Mouse (Mus musculus) layer of hippocampus, postnatal 25 days (tissue): ENCODE measurements around the gene Gm44965. TPM values are rescaled to one million over a fixed set of nuclear protein-coding genes. Genes with fewer than 3 reads are reported as not detected.
A peak's percentile ranks its signal among the peaks of the same experiment; 100 is the strongest.

ENCODE experiments used
- DNase-seq, 2 experiments: peaks; one replicate each; pipeline ENCODE4 v3.0.0; 2022; ENCODE audit warnings: mixed read lengths in 2 of 2, low spot score in 1 of 2; ENCODE audit errors: extremely low spot score in 1 of 2
- total RNA-seq, 2 experiments: library from RNA; stranded (reverse); gene quantifications; 2 replicates each; pipeline ENCODE4 v1.2.3; 2021

Gm44965 gene
- total RNA-seq: not detected

DNA sequence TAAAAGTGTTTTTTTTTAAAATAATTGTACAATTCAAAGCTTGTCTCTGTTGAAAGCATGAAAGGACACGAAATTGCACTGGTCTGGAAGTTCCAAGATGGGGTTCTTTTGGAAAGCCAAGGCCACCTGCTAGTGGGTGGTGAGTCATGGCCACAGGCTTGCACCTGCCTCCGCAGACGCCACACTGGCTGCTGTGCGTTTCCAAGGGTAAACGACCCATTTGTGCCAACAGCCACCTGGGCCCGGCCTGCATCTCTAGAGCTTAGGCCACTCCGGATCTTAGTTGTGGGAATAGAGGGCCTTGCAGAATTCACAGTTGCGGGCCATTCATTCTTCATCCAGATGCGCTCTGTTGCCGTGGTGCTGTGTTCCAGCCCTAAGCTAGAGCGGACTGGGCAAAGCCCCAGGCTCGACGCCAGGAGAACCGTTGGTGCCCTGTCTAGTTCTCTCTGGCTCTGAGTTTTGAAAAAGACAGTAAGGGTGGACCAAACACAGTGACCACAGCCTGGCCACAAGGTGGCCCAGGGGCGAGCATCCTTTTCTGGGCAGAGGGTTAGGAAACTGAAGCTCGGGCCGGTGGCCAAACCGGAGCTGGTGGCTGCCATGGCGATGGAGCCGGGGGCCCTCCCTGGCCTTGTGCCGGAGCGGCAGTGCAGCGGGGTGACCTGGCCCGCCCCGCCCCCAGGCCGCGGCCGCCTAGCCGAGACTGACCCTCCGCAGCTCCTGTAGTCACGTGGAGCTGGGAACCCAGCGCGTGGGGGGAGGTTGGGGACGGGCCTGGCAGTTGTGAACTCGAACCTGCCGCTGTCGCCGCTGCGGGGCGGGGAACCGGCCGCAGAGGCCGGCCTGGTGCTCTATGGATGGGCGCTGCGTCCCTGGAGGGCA is at the start of gene Gm44965, which contains the start of gene Repin1:
Gene Gm44965, plus strand, starts transcription at position 784 of the 885 bp plus-strand sequence.
Gene Repin1, plus strand, starts transcription at position 726 of the 885 bp plus-strand sequence.
- peak; percentile 87 to 91 for DNase-seq

DNA sequence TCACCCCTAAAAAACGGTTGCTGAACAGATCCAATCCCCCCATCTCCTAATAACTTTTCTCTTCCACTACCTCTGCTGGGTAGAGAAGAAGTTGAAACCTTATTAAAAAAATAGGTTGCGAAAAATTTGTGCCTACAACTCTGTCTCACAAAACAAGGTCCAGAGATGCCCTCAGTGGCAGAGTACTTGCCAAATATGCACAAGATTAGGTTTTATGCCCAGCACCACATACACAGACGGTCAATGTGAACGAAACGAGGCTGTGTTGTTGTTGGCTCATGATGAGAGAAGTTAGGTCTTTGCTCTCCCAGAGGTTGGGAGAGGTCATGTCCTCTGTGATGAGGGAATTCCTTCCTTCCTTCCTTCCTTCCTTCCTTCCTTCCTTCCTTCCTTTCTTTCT is 48.5 kb upstream of the Gm44965 start:
- no peak for DNase-seq

DNA sequence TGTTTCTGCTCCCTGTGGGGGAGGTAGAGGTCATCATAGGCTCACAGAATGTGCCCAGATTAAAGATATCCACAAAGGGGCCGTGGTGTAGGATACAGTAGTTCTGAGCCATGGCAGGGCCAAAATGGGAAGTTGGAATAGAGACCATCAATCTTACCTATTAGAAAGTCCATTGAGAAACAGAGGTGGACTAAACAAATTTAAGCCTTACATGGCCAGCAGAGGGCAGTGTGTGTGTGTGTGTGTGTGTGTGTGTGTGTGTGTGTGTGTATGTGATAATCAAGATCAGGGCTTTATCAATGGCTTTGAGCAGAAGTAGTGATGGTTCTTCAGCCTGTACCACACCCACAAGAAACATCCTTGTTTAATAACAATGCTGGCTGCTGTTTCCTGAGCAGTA is 47.5 kb upstream of the Gm44965 start:
- DNase-seq: peak in 1 of 2 experiments; percentile 54

DNA sequence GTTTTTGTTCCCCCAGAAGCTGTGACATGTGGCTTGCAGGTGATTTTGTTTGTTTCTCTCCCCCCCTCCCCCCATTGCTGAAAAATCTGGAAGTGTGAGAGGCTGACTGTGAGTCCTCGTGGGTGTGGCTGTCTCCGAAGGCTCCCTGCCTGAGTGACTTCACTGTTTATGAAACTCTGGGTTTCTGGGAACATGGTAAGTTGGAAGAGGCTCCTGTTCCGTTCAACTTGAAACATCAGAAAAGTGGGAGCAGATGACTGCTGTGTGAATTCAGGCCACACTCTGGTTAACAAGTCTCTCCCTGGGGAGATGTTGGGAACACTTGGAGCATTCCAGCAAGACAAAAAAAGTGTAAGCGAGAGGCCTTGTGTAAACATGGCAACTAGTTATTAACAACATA is 46.9 kb upstream of the Gm44965 start:
- no peak for DNase-seq

DNA sequence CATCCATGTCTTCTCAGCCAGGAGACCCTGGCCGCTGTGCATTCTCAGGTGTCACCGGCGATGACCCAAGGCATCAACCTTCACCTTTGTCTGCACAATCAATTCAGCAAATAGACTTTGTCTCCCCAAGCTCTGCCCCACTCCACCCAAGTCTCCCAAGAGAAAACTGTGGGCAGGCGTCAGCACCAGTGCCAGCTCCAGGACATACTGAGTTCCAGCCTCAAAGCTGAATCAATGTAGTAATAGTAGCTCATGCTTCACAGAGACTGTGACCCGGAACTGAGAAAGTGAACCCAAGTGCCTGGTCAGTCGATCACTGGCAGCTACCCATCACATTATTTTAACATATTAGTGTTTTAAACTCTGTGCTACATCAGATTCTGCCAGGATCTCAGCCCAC is 45.4 kb upstream of the Gm44965 start:
- no peak for DNase-seq

DNA sequence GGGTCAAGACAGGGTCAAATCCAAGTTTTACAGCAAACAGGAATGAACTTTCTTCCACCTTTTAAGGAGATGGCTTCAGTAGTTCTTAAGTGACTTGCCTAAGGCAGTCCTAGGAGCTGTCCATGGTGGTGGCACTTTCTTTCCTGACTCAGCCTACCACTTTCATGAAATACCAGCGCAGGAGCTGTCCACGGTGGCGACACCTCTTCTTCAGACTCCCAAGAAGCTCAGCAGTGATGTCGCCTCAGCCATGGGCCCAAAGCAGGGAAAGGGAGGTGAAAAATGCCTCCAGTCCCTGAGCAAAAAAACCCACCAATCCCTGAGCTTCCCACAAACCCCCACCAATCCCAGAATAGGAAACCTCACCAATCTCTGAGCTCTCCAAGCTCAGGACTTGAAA is 40.8 kb upstream of the Gm44965 start:
- DNase-seq: no peak

DNA sequence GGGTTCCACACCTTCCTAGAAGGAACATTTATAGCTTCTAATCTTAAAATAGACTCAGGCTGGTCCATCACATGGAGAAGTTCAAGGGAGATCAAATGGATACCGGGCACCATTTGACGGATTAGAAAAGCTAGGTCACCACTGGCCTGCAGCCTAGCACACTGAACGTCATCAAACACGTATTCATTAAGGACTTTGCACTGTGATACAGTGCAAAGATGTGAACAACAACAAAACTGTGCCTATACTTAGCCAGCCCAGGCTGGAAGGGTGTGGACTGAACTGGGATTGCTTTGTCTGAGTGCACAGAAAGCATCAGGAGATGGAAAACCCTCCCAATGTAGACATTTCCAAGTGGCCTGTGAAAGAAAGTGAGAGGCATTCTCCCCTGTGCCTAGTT is 39.9 kb upstream of the Gm44965 start:
- no peak for DNase-seq

DNA sequence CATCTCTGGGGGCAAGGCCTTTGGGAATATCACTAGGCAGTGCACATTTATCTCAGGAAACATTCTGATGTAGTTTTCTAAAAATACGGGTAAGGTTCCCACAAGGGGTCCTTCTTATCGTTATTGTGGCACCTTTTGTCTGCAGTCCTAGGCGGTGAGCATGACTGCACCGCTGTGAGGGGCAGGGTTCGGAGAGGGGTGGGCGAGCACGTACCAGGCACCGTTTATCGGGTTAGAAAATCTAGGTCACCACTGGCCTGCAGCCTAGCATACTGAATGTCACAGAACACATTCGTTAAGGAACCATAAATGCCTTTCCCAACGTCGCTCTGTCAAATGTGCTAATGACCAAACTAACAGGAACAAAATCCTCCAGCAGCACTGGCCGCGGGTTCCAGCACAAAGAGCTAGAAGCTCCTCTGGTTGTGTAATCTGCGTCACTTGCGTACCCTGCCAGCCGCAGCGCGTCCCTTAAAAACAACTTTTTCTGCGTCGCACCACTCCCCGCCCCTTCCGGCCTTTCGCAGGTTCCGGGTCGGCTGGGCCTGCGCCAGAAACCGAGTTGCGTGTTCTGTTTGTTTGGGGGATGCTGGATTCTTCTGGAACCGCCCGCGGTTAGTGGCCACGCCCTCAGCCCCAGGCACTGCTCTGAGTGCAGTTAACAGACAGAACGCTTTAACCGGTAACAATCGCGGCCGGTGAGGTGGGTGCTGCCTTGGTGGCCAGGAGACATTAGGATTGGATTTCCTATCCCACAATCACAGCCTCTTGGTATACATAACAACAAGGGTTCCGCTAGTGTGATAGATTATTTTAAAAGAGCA is 39.2 kb upstream of the Gm44965 start, which contains the start of gene Lrrc61:
Gene Lrrc61, plus strand, starts transcription at position 517 of the 824 bp plus-strand sequence.
- peak; percentile 97 to 98 for DNase-seq

DNA sequence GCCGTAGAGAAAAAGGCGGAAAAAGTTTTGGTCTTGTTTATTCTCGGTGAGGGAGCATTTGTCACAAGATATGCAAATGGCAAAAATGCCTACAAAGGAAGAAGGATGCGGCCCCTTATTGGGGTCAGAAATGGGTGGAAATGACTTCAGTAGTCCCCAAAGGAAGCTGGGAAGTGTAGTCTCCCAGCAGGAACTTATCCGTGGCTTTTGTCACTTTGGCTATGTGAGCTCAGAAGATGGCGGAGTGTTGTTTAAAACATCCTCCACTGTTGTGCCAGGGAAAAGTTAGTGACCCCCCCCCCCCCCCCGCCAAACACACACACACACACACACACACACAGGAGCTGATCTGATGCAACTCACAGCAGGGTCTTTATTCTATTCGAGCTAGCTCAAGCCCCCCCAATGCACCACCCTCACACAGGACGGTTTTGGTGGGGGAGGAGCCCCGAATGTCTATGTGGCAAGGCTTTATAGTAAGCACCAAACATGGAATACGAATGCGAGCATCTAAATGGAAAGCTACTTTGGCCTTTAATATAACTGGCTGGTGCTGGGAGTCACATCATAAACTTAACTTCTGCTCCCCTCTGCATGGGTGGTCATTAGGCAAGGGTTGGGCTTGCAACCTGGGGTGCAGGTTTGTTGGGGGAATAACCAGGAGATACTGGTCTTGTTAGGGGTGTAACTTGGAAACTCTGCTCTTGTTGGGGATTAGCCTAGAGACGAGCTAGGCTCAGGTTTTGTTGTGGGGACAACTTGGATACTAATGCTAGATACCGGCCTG is 38.4 kb upstream of the Gm44965 start:
- peak in 1 of 2 experiments; percentile 26 for DNase-seq

DNA sequence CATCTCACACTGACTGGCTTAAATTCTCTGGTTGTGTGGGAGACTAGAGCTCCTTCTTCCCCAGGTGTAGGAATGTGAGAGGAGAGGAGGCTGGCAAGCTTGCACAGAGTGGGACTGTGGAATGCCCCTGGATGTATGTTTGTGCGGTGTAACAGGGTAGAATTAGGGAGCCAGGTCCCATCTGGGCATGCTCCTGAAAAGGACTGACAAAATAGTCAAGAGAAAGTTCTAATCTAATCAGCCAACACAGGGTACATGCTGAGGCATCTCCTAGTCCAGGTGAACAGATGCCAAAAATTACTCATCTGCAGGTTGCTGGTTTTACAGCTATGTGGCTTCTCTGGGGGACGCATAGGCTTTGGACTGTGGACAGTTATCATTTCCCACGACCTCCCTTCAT is 37.8 kb upstream of the Gm44965 start:
- DNase-seq: no peak

DNA sequence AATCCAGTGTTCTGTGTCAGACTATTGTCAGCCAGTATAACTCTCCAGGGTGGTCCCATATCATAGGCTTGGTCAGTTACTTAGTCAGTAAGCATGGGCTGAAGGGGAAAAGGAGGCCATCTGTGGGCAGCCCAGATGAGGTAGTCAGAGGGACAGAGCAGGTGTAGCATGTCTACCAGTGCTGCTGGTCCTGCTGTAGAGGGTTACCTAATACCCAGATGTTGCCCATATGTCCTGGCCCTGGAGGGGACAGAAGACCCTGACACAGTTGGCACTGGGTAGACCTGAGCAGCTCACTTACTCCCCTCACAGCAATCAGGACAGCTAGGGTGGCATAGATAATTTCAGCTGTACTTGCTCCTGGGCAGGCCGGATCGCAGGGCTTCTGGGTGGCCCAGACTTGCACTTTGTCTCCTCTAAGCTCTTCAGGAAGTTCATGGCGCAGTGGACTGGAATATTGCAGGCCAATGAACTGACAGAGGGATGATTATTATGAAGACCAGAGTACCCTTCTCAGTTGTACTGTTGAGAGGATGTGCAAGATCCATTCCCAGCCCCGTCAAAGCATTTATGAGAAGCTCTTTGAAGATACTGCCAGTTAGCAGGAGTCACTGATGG is 27.9 kb upstream of the Gm44965 start:
- no peak for DNase-seq

DNA sequence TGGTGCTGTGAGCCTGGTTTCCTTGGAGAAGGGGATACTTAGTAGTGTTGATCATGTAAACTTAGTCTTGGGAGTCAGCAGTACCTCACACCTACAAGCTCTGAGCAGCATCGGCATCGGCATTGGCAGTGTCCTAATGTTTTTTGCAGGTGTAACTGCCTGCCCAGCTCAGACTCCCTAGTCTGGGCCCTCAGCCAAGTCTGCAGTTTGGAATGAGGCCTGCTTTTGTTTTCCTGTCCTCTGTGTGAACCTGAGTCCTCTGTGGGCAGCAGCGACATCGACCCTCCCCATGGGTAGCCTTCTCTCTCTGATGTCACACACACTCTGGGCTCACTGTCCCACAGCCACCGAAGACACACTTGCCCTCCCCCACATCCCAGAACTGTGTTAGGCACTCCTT is 27.4 kb upstream of the Gm44965 start:
- no peak for DNase-seq

DNA sequence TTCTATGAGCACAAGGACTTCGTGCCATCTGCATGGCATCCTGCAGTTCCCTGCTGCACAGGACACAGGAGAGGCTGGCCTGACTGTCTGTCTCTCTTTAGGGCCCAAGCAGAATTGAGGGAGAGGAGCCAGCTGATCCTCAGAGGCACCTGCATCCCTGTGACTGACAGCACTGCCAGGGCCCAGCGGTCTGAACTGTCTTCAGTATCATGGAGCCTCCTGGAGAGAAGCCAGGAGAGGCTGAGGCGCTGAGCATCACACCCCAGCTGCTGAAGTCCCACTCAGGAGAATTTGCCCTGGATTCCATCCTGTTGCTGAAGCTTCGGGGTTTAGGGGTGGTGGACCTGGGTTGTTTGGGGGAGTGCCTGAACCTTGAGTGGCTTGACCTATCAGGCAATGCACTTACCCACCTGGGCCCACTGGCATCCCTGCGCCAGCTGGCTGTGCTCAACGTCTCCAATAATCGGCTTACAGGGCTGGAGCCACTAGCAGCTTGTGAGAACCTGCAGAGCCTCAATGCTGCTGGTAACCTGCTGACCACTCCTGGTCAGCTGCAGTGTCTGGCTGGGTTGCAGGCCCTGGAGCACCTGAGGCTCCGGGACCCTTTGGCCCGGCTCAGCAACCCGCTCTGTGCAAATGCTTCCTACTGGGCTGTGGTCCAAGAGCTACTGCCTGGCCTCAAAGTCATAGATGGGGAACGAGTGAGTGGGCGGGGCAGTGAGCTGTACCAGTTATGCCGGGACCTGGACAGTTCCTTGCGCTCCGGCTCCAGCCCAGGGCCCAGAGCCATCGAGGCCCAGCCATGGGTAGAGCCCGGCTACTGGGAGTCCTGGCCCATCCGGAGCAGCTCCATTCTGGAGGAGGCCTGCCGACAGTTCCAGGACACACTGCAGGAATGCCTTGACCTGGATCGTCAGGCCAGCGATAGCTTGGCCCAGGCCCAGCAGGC is 25.4 kb upstream of the Gm44965 start:
- no peak for DNase-seq

DNA sequence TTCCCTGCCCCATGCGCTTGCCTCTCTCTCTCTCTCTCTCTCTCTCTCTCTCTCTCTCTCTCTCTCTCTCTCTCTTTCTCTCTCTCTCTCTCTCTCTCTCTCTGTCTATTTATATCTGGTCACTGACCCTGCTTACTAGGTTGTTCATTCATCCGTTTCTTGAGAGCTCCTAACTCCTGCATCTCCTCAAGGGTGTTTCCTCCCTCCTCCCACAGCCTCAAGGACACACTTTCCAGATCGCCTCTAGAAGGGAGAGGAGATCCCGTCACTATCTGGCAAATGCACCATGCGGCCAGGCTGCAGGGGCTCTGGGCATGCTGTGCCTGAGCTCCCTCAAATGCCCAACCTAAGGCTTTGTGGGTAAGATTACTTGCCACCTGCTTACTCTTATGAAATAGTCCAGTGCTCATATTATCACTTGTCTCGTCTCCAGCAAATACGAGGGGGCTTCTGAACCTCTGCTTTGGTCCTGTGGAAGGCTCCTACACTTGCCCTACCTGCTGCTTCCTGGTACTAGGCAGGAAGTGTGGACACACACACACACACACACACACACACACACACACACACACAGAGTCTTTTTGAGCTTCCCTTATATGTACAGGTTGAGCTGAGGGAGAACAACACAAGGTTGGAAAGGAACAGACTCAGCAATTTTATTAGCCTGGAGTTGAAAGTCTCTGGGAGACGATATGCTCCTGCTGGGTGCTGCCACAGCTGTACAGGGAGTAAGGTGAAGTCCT is 24.5 kb upstream of the Gm44965 start:
- no peak for DNase-seq

DNA sequence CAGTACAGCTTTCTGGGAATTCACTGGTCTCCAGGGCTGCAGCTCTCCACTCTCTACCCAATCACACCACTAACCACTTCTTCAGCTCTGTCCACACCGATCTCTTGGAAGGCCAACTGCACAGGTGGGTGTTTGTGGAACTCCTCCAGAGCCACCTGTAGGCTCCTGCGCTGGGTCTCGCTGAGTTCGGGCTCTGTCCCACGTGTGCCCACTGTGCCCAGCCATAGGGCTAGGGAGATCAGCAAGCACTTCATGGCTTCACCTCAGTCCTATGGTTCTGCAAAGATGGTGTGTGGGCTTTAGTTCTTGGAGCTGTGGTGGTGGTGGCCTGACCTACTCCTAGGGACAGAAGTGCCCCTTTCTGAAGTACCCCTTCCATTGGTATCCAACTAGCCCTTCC is 21.7 kb upstream of the Gm44965 start:
- no peak for DNase-seq

DNA sequence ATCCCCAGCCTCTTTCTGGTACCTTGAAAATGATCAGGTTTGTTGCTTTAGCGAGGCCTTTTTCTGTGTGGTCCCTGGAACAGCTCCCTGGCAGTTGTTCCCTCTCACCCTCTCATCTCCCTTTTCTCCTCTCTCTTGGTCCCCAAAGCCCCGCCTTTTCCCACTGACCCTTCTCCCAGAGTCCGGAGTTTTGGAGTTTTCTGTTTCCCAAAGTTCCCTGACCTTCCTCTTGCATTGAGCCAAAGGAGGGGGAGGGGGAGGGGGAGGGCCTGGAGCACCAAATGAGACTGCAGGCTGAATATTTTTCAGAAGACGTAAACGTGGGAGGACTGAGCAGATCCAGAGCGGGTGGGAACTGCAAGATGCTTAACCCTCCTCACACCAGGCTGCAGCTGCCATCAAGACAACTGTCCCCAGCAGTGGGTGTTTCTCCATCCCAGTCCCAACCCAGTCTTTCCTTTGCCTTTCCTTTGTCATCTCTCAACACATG is 21.1 kb upstream of the Gm44965 start, which contains the start of gene Rarres2:
Gene Rarres2, minus strand, starts transcription at position 218 of the 490 bp plus-strand sequence.
- no peak for DNase-seq

DNA sequence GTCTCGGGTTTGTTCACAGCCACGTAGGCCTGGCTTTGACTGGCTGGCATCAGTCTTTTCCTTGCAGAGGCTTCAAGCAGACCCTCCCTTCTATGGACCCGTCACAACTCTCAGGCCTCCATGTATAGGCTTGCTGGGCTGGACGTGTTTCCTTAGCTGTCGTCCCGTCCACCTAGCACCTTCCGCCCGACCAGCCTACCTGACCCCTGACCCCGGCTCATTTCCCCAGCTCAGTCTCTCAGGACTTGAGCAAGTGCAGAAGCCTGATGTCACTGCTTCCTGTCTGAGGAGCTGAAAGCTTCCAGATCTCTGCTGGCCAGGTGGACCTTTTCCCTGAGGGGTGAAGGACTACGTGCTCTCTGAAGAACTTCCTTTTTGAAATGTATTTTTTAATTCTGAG is 20.5 kb upstream of the Gm44965 start:
- DNase-seq: no peak

DNA sequence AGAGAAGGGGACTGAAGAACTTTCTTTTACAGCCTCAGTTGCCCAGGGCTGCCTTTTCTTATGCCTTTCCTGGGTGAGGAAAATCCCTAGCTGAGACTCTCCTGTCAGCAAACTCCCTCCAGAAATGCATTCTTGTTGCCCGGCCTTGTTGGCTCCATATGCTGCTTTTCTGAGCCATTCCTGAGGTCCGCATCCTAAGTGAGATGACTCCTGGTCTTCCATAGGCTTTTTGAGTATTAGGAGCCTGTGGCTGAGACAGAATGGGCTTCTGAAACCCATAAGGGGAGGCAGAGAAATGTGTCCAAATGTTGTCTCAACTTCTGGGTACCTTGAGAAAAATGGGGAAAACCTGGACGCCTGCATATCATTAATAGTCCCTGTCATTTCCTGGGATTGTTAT is 19.8 kb upstream of the Gm44965 start:
- no peak for DNase-seq
